Mouse (Mus musculus) neural tube, embryonic 11.5 days (tissue): ENCODE results near the gene Dbi. TPM values are rescaled to one million over a fixed set of nuclear protein-coding genes. Genes with fewer than 3 reads are reported as not detected.
A peak's percentile ranks its signal among the peaks of the same experiment; 100 is the strongest.

Experiments used
- ATAC-seq: fragments of 200-750 bp; cut with Nextera tagmentation; 2 replicates; pipeline ENCODE4 v1.8.0; 2017; ENCODE audit warnings: moderate number of reproducible peaks, mild to moderate bottlenecking, moderate TSS enrichment, moderate library complexity; ENCODE audit not compliant: insufficient read depth, low FRiP score, low TSS enrichment
- DNase-seq: peaks from one replicate; pipeline ENCODE4 v3.0.0-alpha.2; 2015; ENCODE audit warnings: low spot score
- H3K27ac ChIP-seq: fragments of 300-500 bp; sonication (generic); 2 replicates; pipeline ENCODE4 v1.5.1; 2014; ENCODE audit warnings: low read depth, mild to moderate bottlenecking, low read length
- H3K27me3 ChIP-seq: fragments of 300-500 bp; sonication (generic); 2 replicates; pipeline ENCODE4 v1.6.1; 2014; ENCODE audit warnings: mild to moderate bottlenecking, low read length, mixed read lengths; ENCODE audit not compliant: control insufficient read depth, insufficient read depth
- H3K36me3 ChIP-seq: fragments of 300-500 bp; sonication (generic); 2 replicates; pipeline ENCODE4 v1.6.1; 2014; ENCODE audit warnings: mild to moderate bottlenecking, low read length, moderate library complexity, mixed read lengths; ENCODE audit not compliant: control insufficient read depth, insufficient read depth
- H3K4me1 ChIP-seq: fragments of 300-500 bp; sonication (generic); 2 replicates; pipeline ENCODE4 v1.6.1; 2014; ENCODE audit warnings: low read length, mixed read lengths; ENCODE audit not compliant: control insufficient read depth, insufficient read depth
- H3K4me2 ChIP-seq: fragments of 300-500 bp; sonication (generic); 2 replicates; pipeline ENCODE4 v1.6.1; 2014; ENCODE audit warnings: low read depth, mild to moderate bottlenecking, moderate library complexity
- H3K4me3 ChIP-seq: fragments of 300-500 bp; sonication (generic); 2 replicates; pipeline ENCODE4 v1.5.1; 2014; ENCODE audit warnings: low read depth, low read length
- H3K9ac ChIP-seq: fragments of 300-500 bp; sonication (generic); 2 replicates; pipeline ENCODE4 v1.6.1; 2014; ENCODE audit warnings: mild to moderate bottlenecking, low read length
- H3K9me3 ChIP-seq: fragments of 300-500 bp; sonication (generic); 2 replicates; pipeline ENCODE4 v1.6.1; 2016; ENCODE audit warnings: low read length; ENCODE audit not compliant: control insufficient read depth
- WGBS: fragments of 180-500 bp; shearing (Covaris S2); extraction: QIAGEN DNeasy Blood & Tissue Kit; methylation state at CpG from one replicate; pipeline ENCODE4 v1.1.7; 2014; 5-methylcytosine and 5-hydroxymethylcytosine counted together
- polyA plus RNA-seq: library from polyadenylated mRNA; unstranded; fragments of >200 nt; fragmentation: Nextera tagmentation; extraction: Ambion mirVana; gene quantifications from 2 replicates; pipeline ENCODE4 v1.2.1, GENCODE M21; 2014

Dbi gene
- polyA plus RNA-seq, 1 experiment from 2014 or later = 1,076 TPM

DNA sequence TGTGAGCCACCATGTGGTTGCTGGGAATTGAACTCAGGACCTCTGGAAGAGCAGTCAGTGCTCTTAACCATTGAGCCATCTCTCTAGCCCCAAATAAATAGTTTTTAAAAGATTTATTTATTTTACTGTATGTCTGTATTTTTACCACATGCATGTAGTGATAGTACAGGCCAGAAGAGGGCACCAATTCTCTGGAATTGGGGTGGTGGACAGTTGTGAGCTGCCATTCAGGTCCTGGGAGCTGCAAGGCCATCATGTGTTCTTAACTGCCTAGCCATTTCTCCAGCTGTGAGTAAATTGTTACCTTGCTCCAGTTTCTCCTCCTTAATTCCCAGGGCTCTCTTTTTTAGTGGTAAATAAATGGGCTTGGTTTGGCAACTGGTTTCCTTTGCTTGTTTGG, 33.4 kb upstream of the Dbi start:
- H3K4me3 ChIP-seq = no peak overlapping the region
- no peaks in the 10 kb centered on the region for H3K9me3 ChIP-seq
- DNase-seq (peak; percentile 33), ATAC-seq (peak; percentile 38; the same call in 1 of the 2 replicates)
- H3K27me3 ChIP-seq = no peaks in the 10 kb centered on the region
- no peaks in the 10 kb centered on the region for H3K36me3 ChIP-seq
- H3K4me2 ChIP-seq = no peak overlapping the region
- no peak overlapping the region for H3K27ac ChIP-seq
- H3K4me1 ChIP-seq = no peaks in the 10 kb centered on the region
- no peak overlapping the region for H3K9ac ChIP-seq

GRCm38 (mm10) chr1:120146994-120147393, 26.1 kb upstream of the Dbi start:
- DNase-seq = no peak
- no peaks in the 10 kb centered on the region for H3K36me3 ChIP-seq

GRCm38 (mm10) chr1:120145527-120146216, 24.8 kb upstream of the Dbi start:
- 86% methylated on average over 8 of the region's 8 CpGs for WGBS

More at GRCm38 (mm10) chr1:120146994-120147393, 26.1 kb upstream of the Dbi start:
- Histone ChIP-seq H3K27ac (no peak overlapping the region), H3K4me3 (no peak overlapping the region), H3K9me3 (no peaks in the 10 kb centered on the region), H3K9ac (no peak overlapping the region), H3K4me1 (no peaks in the 10 kb centered on the region), H3K27me3 (no peaks in the 10 kb centered on the region), H3K4me2 (no peak overlapping the region)
- ATAC-seq = no peak; the same call in 1 of the 2 replicates

DNA sequence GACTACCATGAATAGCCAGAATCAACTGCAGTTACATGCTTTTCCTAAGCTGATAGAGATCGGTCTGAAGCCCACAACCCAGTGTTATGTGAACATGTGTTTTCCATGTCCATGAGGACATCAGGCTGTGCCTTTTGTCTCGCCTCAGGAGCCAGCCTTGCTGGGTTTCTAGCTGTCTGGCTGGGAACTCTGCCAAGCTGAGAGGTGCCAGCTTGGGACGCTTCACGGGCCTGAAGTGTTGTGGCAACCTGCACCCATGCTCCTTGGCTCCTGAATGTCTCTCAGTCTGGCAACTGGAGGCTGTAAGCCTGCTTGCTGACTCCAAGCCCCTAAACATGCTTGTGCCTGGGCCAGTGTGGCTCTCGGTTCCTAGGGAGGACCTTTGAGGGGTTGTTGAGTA, 21.7 kb upstream of the Dbi start:
- Histone ChIP-seq H3K27me3 (no peaks in the 10 kb centered on the region), H3K4me2 (no peak overlapping the region), H3K4me3 (no peak overlapping the region), H3K36me3 (no peaks in the 10 kb centered on the region), H3K4me1 (no peaks in the 10 kb centered on the region), H3K9me3 (no peaks in the 10 kb centered on the region), H3K9ac (no peak overlapping the region), H3K27ac (no peak overlapping the region)
- ATAC-seq = no peak
- no peak for DNase-seq
- 93% methylated on average over 5 of the region's 5 CpGs for WGBS

More at GRCm38 (mm10) chr1:120145527-120146216, 24.8 kb upstream of the Dbi start:
- ATAC-seq (no peak), DNase-seq (no peak)
- H3K9me3 ChIP-seq = no peaks in the 10 kb centered on the region
- H3K27ac ChIP-seq = no peak overlapping the region
- H3K4me2 ChIP-seq = no peak overlapping the region
- H3K36me3 ChIP-seq = no peaks in the 10 kb centered on the region
- no peak overlapping the region for H3K4me3 ChIP-seq
- no peak overlapping the region for H3K9ac ChIP-seq
- H3K27me3 ChIP-seq = no peaks in the 10 kb centered on the region
- H3K4me1 ChIP-seq = no peaks in the 10 kb centered on the region

DNA sequence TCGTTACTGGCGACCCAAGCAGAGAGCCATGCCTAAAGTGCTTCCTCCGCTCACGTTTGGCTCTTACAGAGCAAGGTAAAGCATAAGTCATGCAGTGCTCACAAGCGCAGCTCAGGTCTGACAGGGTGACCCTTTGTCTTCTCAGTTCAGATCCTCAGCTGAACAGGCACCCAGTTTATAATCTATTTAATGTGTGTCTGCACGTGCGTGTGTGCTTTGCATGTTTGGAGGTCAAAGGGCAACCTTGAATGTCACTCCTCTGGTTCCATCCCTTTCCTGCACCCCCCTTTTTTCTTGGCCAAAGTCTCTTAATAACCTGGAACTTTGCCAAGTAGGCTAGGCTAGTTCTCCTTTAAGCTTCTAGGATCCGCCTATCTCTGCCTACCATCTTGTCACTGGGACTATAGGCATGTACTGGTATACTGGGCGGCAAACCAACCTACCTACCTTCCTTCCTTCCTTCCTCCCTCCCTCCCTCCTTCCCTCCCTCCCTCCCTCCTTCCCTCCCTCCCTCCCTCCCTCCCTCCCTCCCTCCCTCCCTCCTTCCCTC, 19.3 kb upstream of the Dbi start:
- no peak for ATAC-seq
- WGBS = 85% methylated on average over 9 of the region's 9 CpGs

DNA sequence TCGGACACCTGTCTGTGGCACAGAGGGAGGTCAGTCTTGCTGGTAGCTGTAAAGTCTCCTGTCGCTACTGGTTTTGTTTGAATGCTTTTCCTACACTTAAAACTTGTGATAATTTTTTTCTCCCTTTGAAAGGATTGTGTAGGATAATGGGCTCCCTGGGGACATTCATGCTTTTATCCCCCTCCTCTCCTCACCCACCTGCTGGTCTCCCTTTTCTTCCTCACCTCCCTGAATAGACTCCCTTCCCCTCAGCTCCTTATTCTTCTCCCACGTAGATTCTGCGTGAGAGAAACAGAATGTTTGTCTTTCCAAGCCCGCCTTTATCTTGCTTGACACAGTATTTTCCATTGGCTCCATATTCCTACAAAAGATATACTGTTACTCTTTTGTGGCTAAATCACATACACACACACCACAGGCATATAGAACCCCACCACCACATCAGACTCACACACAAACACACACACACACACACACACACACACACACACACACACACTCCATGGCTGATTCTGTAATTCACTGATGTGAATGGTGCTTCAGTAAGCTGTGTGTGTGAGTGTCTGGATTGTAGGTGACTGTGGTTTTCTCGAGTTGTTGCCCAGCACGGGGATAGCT, 18.2 kb upstream of the Dbi start:
- ATAC-seq (peak; percentile 54; the same call in 1 of the 2 replicates), DNase-seq (no peak)
- Histone ChIP-seq H3K4me1 (no peaks in the 10 kb centered on the region), H3K9ac (no peak overlapping the region), H3K36me3 (no peaks in the 10 kb centered on the region), H3K4me2 (no peak overlapping the region), H3K27me3 (no peaks in the 10 kb centered on the region), H3K9me3 (no peaks in the 10 kb centered on the region), H3K4me3 (no peak overlapping the region), H3K27ac (no peak overlapping the region)
- WGBS = 26% methylated on average over 7 of the region's 7 CpGs

More for the DNA sequence above, 19.3 kb upstream of the Dbi start:
- DNase-seq = no peak
- H3K27me3 ChIP-seq = no peaks in the 10 kb centered on the region
- H3K4me2 ChIP-seq = no peak overlapping the region
- H3K4me3 ChIP-seq = no peak overlapping the region
- H3K9me3 ChIP-seq = no peaks in the 10 kb centered on the region
- H3K36me3 ChIP-seq = no peaks in the 10 kb centered on the region
- H3K9ac ChIP-seq = no peak overlapping the region
- no peaks in the 10 kb centered on the region for H3K4me1 ChIP-seq
- H3K27ac ChIP-seq = no peak overlapping the region

DNA sequence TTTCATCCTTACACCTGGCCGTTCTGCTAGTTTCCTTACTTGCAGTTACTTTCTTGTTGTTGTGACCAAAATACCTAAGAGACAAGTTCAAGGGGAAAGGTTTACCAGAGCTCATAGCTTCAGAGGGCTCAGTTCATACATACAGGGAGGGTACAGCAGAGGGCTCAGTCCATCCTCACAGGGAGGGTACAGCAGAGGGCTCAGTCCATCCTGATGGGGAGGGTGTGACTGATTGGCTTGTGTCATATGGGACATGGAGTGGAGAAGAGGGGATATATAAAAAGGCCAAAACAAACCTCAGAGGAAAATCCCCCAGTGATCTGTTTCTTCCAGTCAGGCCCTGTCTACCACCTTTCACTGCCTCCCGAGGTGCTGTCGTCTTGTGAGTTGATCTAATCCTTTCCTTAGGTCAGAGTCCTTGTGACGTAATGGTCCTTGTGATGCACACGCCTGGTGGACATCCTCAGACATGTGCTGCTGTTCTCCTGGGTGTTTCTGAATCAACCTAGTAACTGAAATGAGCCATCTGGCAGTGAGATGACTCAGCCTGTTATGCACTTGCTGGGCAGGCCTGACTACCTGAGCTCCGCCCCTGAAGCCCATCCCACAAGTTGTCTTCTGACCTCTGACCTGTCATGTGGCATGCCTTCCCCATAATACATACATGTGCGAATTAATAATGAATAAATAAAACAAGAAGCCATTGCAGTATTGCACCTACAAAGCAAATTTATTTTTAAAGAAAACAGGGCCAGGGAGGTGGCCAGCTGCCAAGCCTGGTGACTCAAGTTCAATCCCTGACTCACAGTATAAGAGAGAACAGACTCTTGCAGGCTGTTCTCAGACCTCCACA, 15.3 kb upstream of the Dbi start:
- 86% methylated on average over 7 of the region's 7 CpGs for WGBS
- Histone ChIP-seq H3K36me3 (no peaks in the 10 kb centered on the region), H3K4me1 (no peaks in the 10 kb centered on the region), H3K27me3 (no peaks in the 10 kb centered on the region), H3K9me3 (no peaks in the 10 kb centered on the region), H3K4me2 (no peak overlapping the region), H3K4me3 (no peak overlapping the region), H3K27ac (no peak overlapping the region), H3K9ac (no peak overlapping the region)
- ATAC-seq (no peak), DNase-seq (no peak)

GRCm38 (mm10) chr1:120132376-120132775, 11.5 kb upstream of the Dbi start:
- Histone ChIP-seq H3K4me2 (no peak overlapping the region), H3K4me3 (no peak overlapping the region), H3K27ac (no peak overlapping the region), H3K36me3 (no peaks in the 10 kb centered on the region), H3K9me3 (no peaks in the 10 kb centered on the region), H3K27me3 (no peaks in the 10 kb centered on the region), H3K4me1 (no peaks in the 10 kb centered on the region), H3K9ac (no peak overlapping the region)
- WGBS = 82% methylated on average over 1 of the region's 1 CpGs
- ATAC-seq (no peak), DNase-seq (no peak)
